Mouse (Mus musculus) olfactory bulb, adult 2 months (tissue): Measurements from ENCODE around the gene Mrc1.

Source experiments
- CTCF ChIP-seq: fragments of 200-500 bp; IDR thresholded peaks from 2 replicates; pipeline ENCODE4 v1.5.1; 2012; ENCODE audit warnings: low read depth, mild to moderate bottlenecking, low read length, moderate library complexity; ENCODE audit not compliant: insufficient read depth
- POLR2A ChIP-seq: fragments of 200-500 bp; IDR thresholded peaks from 2 replicates; pipeline ENCODE4 v1.6.1; 2012; ENCODE audit warnings: mild to moderate bottlenecking, low read depth, low read length, moderate library complexity; ENCODE audit not compliant: insufficient read depth

GRCm38 (mm10) chr2:14244157-14244556, 15.0 kb downstream of the Mrc1 start:
- TF ChIP-seq POLR2A (no peak), CTCF (no peak)
